Mouse (Mus musculus) spleen, adult 2 months (tissue): ENCODE results near the gene Ppp1r9b.

ENCODE experiments used
- CTCF ChIP-seq: fragments of 200-500 bp; IDR thresholded peaks from 2 replicates; pipeline ENCODE4 v1.5.1; 2011; ENCODE audit warnings: mild to moderate bottlenecking, inconsistent platforms; ENCODE audit not compliant: insufficient read depth, insufficient read length, insufficient replicate concordance; ENCODE audit errors: extremely low read depth
- POLR2A ChIP-seq: fragments of 200-500 bp; IDR thresholded peaks from 2 replicates; pipeline ENCODE4 v1.6.1; 2011; ENCODE audit warnings: low read depth, low read length, inconsistent platforms

DNA sequence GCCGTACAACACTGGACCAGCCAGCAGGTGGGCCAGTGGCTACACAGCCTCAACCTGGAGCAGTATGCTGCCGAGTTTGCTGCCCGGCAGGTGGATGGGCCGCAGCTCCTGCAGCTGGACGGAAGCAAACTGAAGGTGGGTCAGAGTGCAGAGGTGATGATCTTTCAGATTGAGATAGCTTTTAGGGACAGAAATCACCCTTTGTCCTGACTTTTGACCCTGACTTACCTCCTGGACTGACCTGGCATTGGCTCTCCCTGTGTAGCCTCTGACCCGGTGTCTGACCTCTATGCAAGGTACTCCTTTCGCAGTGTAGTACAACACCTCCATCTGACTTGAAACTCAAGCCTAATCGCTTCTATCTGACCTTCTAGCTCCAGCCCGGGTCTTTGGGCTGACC lies 32.6 kb downstream of the Ppp1r9b start:
- no peak for TF ChIP-seq POLR2A
- no peak for TF ChIP-seq CTCF
